Mouse (Mus musculus) kidney, postnatal 0 days (tissue): Measurements from ENCODE around the gene Fam131a. TPM values are rescaled to one million over a fixed set of nuclear protein-coding genes. Genes with fewer than 3 reads are reported as not detected.

ENCODE experiments used
- ATAC-seq: fragments of 200-750 bp; cut with Nextera tagmentation; replicated peaks from 2 replicates; pipeline ENCODE4 v1.8.0; 2017; ENCODE audit warnings: low read depth, moderate number of reproducible peaks, moderate TSS enrichment, moderate library complexity; ENCODE audit not compliant: low FRiP score
- DNase-seq: peaks from one replicate; pipeline ENCODE4 v3.0.0-alpha.2; 2016; ENCODE audit warnings: low spot score
- H3K27ac ChIP-seq: fragments of 300-500 bp; sonication (generic); 2 replicates; pipeline ENCODE4 v1.5.1; 2014; ENCODE audit warnings: mild to moderate bottlenecking
- H3K27me3 ChIP-seq: fragments of 300-500 bp; sonication (generic); 2 replicates; pipeline ENCODE4 v1.6.1; 2014; ENCODE audit warnings: low read length, mixed read lengths; ENCODE audit not compliant: insufficient read depth
- H3K36me3 ChIP-seq: fragments of 300-500 bp; sonication (generic); 2 replicates; pipeline ENCODE4 v1.6.1; 2014; ENCODE audit warnings: low read length, mixed read lengths; ENCODE audit not compliant: insufficient read depth
- H3K4me1 ChIP-seq: fragments of 300-500 bp; sonication (generic); replicated peaks from 2 replicates; pipeline ENCODE4 v1.6.1; 2014; ENCODE audit warnings: antibody characterized with exemption, low read length, mixed read lengths; ENCODE audit not compliant: insufficient read depth
- H3K4me2 ChIP-seq: fragments of 300-500 bp; sonication (generic); 2 replicates; pipeline ENCODE4 v1.6.1; 2014; ENCODE audit warnings: mild to moderate bottlenecking, low read length, moderate library complexity, mixed read lengths
- H3K4me3 ChIP-seq: fragments of 300-500 bp; sonication (generic); replicated peaks from 2 replicates; pipeline ENCODE4 v1.5.1; 2014; ENCODE audit warnings: low read depth, low read length
- H3K9ac ChIP-seq: fragments of 300-500 bp; sonication (generic); 2 replicates; pipeline ENCODE4 v1.6.1; 2014; ENCODE audit warnings: low read depth, low read length
- H3K9me3 ChIP-seq: fragments of 300-500 bp; sonication (generic); replicated peaks from 2 replicates; pipeline ENCODE4 v1.6.1; 2016; ENCODE audit warnings: low read length, inconsistent platforms, mixed read lengths
- CTCF ChIP-seq: IDR thresholded peaks from 2 replicates; pipeline ENCODE4 v1.5.1; 2016; ENCODE audit warnings: antibody characterized with exemption, low read depth, mild to moderate bottlenecking, moderate library complexity
- WGBS: fragments of 180-500 bp; shearing (Covaris S2); extraction: QIAGEN DNeasy Blood & Tissue Kit; methylation state at CpG from one replicate; pipeline ENCODE4 v1.1.7; 2014; 5-methylcytosine and 5-hydroxymethylcytosine counted together
- polyA plus RNA-seq: library from polyadenylated mRNA; unstranded; fragments of >200 nt; fragmentation: Nextera tagmentation; extraction: Ambion mirVana; gene quantifications from 2 replicates; pipeline ENCODE4 v1.2.1, GENCODE M21; 2015

Gene Fam131a
- polyA plus RNA-seq, 1 experiment from 2014 or later: 6.9 TPM

DNA sequence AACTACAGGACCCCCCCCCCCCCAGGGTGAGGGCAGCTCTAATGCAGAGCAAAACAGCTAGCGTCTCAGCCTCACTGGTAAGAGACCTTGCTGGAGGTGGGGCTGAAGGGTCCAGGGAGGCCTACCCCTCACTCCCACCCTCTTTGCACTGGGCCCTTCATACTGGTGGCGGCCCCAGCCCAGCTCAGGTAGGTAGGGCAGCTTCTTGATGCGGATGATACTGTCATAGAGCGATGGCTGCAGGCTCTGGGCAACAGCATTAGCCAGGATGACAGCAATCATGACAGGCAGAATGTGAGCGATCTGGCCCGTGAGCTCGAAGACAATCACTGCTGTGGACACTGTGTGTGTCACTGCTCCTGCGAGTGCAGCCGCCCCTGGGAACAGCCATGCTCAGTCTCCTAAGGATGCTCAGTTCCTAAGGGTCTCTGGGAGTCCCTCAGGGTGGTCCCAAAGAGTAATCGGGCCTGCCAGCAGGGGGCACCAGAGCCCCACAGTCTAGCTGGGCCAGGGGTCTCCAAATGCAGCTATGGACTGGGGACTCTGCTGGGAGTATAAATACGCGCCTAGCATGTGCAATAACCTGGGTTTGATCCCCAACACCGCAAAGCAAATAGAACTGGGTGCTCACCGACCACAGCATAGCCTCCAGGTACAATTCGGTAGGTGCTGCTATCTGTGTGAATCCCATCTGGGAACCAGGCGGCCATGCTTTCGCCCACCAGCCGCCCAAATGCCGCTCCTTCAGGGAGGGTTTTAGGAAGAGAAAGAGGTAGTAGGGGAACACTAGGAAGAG lies 16.1 kb downstream of the Fam131a start:
- Histone ChIP-seq H3K4me2 (no peak overlapping the region), H3K27me3 (no peaks in the 10 kb centered on the region), H3K36me3 (peaks cover 17% of the 10 kb centered on the region; the same call in 1 of the 2 replicates), H3K4me1 (no peaks in the 10 kb centered on the region), H3K27ac (no peak overlapping the region), H3K4me3 (no peak overlapping the region), H3K9ac (no peak overlapping the region), H3K9me3 (no peaks in the 10 kb centered on the region)
- no peak for ATAC-seq
- WGBS: 75% methylated on average over 19 of the region's 19 CpGs
- peak; percentile 72 for TF ChIP-seq CTCF
- DNase-seq: peak; percentile 55

GRCm38 (mm10) chr16:20710370-20710769 lies 17.3 kb downstream of the Fam131a start:
- Histone ChIP-seq H3K27ac (no peak overlapping the region), H3K4me1 (peaks cover 8% of the 10 kb centered on the region), H3K9me3 (no peaks in the 10 kb centered on the region), H3K4me3 (no peak overlapping the region), H3K36me3 (peaks cover 17% of the 10 kb centered on the region; the same call in 1 of the 2 replicates), H3K27me3 (no peaks in the 10 kb centered on the region), H3K4me2 (no peak overlapping the region), H3K9ac (no peak overlapping the region)
- DNase-seq (no peak), ATAC-seq (no peak)
- WGBS: 90% methylated on average over 11 of the region's 11 CpGs
- no peak for TF ChIP-seq CTCF

DNA sequence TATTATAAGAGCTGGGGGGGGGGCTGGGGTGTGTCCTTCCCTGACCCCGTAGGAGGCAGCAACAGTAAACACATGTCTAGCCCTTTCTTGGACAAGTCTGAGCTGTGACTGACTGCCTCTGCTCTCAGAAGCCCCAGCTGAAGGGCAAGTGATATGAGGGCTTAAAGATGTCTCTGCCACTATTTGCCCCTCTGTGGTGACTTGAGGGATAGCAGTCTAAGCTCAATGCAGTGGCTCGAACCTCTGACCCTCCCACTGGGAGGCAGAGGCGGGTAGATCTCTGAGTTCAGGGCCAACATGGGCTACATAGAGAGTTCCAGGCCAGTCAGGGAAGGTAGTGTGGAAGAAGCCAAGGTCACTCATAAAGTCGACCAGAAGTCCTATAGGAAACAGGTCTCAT lies 17.8 kb downstream of the Fam131a start:
- WGBS: 87% methylated on average over 4 of the region's 4 CpGs
- H3K4me2 ChIP-seq: no peak overlapping the region
- no peaks in the 10 kb centered on the region for H3K27me3 ChIP-seq
- peak; percentile 18; the same call in 1 of the 2 replicates for TF ChIP-seq CTCF
- DNase-seq: no peak
- H3K4me1 ChIP-seq: peaks cover 9% of the 10 kb centered on the region
- H3K4me3 ChIP-seq: no peak overlapping the region
- ATAC-seq: no peak
- H3K9ac ChIP-seq: no peak overlapping the region
- H3K36me3 ChIP-seq: peaks cover 17% of the 10 kb centered on the region; the same call in 1 of the 2 replicates
- no peaks in the 10 kb centered on the region for H3K9me3 ChIP-seq
- H3K27ac ChIP-seq: no peak overlapping the region

DNA sequence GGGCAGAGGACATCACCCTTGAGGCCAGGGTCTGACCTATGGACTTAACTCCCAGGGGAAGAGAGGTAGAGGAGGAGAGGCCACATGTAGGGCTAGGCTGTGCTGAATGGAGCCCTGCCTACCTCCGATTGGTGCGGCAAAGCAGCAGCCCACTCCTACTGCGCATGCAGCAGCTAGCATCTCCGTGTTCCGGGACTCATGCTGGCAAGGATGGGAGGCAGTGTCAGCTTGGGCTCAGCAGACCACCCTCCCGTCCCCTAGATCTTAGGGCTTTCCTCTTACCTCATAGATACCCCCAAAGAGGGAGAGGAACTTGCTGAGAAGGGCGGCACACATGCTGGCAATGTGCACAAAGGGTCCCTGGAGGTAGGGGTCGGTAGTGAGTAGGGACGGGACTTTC lies 19.1 kb downstream of the Fam131a start:
- ATAC-seq: no peak
- H3K4me2 ChIP-seq: no peak overlapping the region
- H3K4me1 ChIP-seq: peaks cover 9% of the 10 kb centered on the region
- no peak overlapping the region for H3K27ac ChIP-seq
- no peaks in the 10 kb centered on the region for H3K9me3 ChIP-seq
- H3K36me3 ChIP-seq: peaks cover 17% of the 10 kb centered on the region; the same call in 1 of the 2 replicates
- WGBS: 77% methylated on average over 9 of the region's 9 CpGs
- H3K4me3 ChIP-seq: no peak overlapping the region
- DNase-seq: no peak
- H3K9ac ChIP-seq: no peak overlapping the region
- H3K27me3 ChIP-seq: no peaks in the 10 kb centered on the region
- TF ChIP-seq CTCF: no peak

DNA sequence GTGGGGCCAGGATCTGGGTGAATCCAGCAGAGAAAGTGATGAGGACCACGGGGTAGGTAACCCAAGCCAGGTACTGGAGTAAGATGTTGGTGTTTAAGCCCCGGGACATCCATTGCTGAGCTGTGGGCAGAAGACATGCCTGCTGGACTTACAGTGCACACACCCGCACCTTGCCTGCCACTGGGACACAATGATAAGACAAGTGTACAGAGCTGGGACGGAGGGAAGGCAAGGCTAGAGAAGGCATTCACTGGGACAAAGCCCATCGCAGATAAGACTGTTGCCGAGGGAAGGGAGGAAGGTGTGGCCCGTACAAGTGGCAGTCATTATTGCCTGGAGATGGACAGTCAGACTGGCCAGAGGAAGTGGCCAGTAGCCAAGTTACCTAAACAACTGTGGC lies 19.8 kb downstream of the Fam131a start:
- 92% methylated on average over 7 of the region's 7 CpGs for WGBS
- no peak for TF ChIP-seq CTCF
- Histone ChIP-seq H3K9ac (no peak overlapping the region), H3K4me1 (peaks cover 9% of the 10 kb centered on the region), H3K9me3 (no peaks in the 10 kb centered on the region), H3K27ac (no peak overlapping the region), H3K36me3 (peaks cover 15% of the 10 kb centered on the region; the same call in 1 of the 2 replicates), H3K4me3 (no peak overlapping the region), H3K4me2 (no peak overlapping the region), H3K27me3 (no peaks in the 10 kb centered on the region)
- ATAC-seq (no peak), DNase-seq (no peak)

DNA sequence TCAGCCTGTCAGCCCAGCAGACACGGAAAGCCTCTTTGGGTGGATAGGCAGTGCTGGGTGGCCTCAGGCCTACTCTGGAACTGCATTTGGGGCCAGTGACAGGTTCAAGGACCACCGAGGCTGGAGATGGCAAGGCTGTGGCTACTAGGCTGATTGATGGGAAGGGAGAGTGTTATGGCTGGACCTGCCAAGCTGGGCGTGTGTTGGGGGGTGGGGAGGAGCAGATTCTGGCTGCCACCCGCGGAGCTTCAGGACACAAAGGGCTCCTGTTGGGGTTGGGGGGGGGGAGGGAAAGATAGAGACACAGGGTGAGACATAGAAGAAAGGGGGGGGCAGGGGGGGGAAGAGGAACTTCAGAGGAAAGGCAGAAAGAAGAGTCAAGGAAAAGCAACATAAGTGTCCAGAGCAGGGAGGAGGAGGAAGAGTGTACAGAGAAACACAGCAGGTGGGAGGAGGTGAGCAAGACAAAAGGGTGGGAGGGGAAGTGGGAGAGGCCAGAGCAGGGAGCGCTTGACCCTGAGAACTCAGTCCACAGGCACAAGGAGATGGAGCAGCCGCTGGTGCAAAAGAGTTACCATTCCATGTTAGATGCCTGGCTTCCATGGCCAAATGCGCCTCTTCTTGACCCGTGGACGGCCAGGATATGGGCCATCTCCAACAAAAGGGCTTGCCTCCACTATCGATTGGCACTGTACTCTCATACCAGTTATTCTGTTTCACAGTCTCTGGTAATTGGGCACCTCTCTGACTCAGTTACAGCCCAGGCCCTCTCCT lies 21.5 kb downstream of the Fam131a start:
- H3K27ac ChIP-seq: no peak overlapping the region
- H3K4me1 ChIP-seq: peaks cover 15% of the 10 kb centered on the region
- TF ChIP-seq CTCF: no peak
- no peak for ATAC-seq
- H3K4me3 ChIP-seq: 0 out of 2 replicates have a peak overlapping the region, but pooled peaks have one; percentile 55
- WGBS: 40% methylated on average over 11 of the region's 11 CpGs
- H3K27me3 ChIP-seq: no peaks in the 10 kb centered on the region
- 0 out of 2 replicates have a peak, but pooled peaks cover 13% of the 10 kb centered on the region for H3K36me3 ChIP-seq
- no peak for DNase-seq
- peak overlapping the region; percentile 35; the same call in 1 of the 2 replicates for H3K9ac ChIP-seq
- no peaks in the 10 kb centered on the region for H3K9me3 ChIP-seq
- peak overlapping the region; percentile 92 for H3K4me2 ChIP-seq
